Mouse (Mus musculus) liver, embryonic 12.5 days (tissue): ENCODE data around the gene Sh3pxd2b. TPM values are rescaled to one million over a fixed set of nuclear protein-coding genes. Genes with fewer than 3 reads are reported as not detected.

ENCODE experiments used
- ATAC-seq: fragments of 200-750 bp; cut with Nextera tagmentation; 2 replicates; pipeline ENCODE4 v1.8.0; 2017; ENCODE audit warnings: moderate number of reproducible peaks, mild to moderate bottlenecking, moderate library complexity
- H3K27ac ChIP-seq: fragments of 300-500 bp; sonication (generic); 2 replicates; pipeline ENCODE4 v1.5.1; 2016; ENCODE audit warnings: mild to moderate bottlenecking
- H3K27me3 ChIP-seq: fragments of 300-500 bp; sonication (generic); replicated peaks from 2 replicates; pipeline ENCODE4 v1.6.1; 2016; ENCODE audit warnings: mild to moderate bottlenecking, moderate library complexity
- H3K36me3 ChIP-seq: fragments of 300-500 bp; sonication (generic); 2 replicates; pipeline ENCODE4 v1.6.1; 2016; ENCODE audit warnings: mild to moderate bottlenecking, moderate library complexity
- H3K4me1 ChIP-seq: fragments of 300-500 bp; sonication (generic); 2 replicates; pipeline ENCODE4 v1.6.1; 2016
- H3K4me2 ChIP-seq: fragments of 300-500 bp; sonication (generic); 2 replicates; pipeline ENCODE4 v1.6.1; 2016; ENCODE audit warnings: mild to moderate bottlenecking, moderate library complexity
- H3K4me3 ChIP-seq: fragments of 300-500 bp; sonication (generic); 2 replicates; pipeline ENCODE4 v1.5.1; 2016; ENCODE audit warnings: mild to moderate bottlenecking, moderate library complexity
- H3K9ac ChIP-seq: fragments of 300-500 bp; sonication (generic); 2 replicates; pipeline ENCODE4 v1.6.1; 2016; ENCODE audit warnings: mild to moderate bottlenecking, moderate library complexity
- H3K9me3 ChIP-seq: fragments of 300-500 bp; sonication (generic); replicated peaks from 2 replicates; pipeline ENCODE4 v1.6.1; 2016; ENCODE audit warnings: mild to moderate bottlenecking, moderate library complexity
- WGBS: fragments of 180-500 bp; shearing (Covaris S2); methylation state at CpG from one replicate; pipeline ENCODE4 v1.1.7; 2016; ENCODE audit not compliant: insufficient replicate concordance; 5-methylcytosine and 5-hydroxymethylcytosine counted together
- polyA plus RNA-seq: library from polyadenylated mRNA; unstranded; fragments of >200 nt; fragmentation: Nextera tagmentation; extraction: Ambion mirVana; gene quantifications from 2 replicates; pipeline ENCODE4 v1.2.1, GENCODE M21; 2016

Gene Sh3pxd2b
- polyA plus RNA-seq, 1 experiment from 2014 or later: 2.6 TPM

DNA sequence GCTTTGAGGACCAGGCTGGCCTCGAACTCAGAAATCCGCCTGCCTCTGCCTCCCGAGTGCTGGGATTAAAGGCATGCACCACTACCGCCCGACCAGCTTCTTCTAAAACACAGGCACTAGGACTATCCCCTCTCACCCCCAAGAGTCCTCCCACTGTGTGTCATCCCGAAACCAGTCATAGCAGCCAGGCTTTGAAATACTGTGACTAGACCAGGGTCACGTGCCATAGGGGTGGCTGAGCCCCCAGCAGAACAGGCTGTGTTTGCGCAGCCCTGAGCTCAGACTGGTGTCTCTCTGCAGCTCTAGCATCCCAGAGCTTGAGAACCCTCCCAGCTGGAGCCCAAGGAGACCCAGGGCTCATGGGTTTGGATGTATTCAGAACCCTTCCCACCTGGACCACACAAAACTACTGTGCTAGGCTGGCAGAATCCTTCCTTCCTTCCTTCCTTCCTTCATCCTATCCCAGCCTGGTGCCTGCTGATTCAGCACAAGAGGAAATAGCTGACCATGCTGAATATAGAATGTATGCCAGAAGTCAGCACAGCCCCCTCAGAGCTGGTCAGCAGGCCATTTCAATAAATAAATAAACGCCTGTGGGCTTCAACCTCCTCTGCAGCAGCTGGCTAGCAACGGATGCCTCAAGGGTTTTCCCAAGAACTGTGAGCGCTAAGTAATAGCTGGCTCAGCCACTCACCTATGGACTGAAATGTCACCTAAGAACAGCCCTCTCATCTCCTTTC, 62.4 kb downstream of the Sh3pxd2b start:
- no peak overlapping the region for H3K4me2 ChIP-seq
- no peak overlapping the region for H3K27ac ChIP-seq
- 0 out of 2 replicates have a peak, but pooled peaks cover 3% of the 10 kb centered on the region for H3K36me3 ChIP-seq
- no peaks in the 10 kb centered on the region for H3K9me3 ChIP-seq
- 71% methylated on average over 11 of the region's 11 CpGs for WGBS
- no peak for ATAC-seq
- no peak overlapping the region for H3K9ac ChIP-seq
- H3K27me3 ChIP-seq: no peaks in the 10 kb centered on the region
- peaks cover 4% of the 10 kb centered on the region; the same call in 1 of the 2 replicates for H3K4me1 ChIP-seq
- H3K4me3 ChIP-seq: no peak overlapping the region

DNA sequence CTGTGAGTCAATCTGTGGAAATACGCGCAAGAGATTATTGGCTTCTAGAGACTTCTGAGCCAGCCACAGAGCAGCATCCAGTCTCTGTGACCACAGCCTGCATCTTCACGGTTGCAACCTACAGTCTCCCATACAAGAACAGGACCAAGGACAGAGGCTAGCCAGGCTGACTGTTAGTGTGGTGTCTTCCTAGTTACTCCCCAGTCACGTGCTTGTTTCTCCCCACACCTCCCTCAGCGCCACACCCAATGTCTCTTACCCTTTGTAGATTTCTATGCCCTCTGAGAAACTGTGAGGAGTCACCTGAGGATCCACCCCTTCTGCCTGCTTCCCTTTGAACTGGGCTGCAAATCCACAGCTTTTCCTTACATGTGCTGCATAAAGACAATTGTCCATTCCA, 72.4 kb downstream of the Sh3pxd2b start:
- Histone ChIP-seq H3K4me2 (no peak overlapping the region), H3K4me3 (no peak overlapping the region), H3K4me1 (no peaks in the 10 kb centered on the region), H3K36me3 (peaks cover 13% of the 10 kb centered on the region), H3K9ac (no peak overlapping the region), H3K27me3 (no peaks in the 10 kb centered on the region), H3K27ac (no peak overlapping the region), H3K9me3 (no peaks in the 10 kb centered on the region)
- no peak for ATAC-seq
- WGBS: 66% methylated on average over 5 of the region's 5 CpGs

- peaks cover 13% of the 10 kb centered on the region for H3K36me3 ChIP-seq
- H3K9ac ChIP-seq: no peak overlapping the region
- H3K27ac ChIP-seq: no peak overlapping the region
- H3K4me1 ChIP-seq: no peaks in the 10 kb centered on the region
- no peak for ATAC-seq
- no peaks in the 10 kb centered on the region for H3K9me3 ChIP-seq
- no peak overlapping the region for H3K4me2 ChIP-seq
- no peak overlapping the region for H3K4me3 ChIP-seq
- WGBS: 79% methylated on average over 12 of the region's 12 CpGs
- no peaks in the 10 kb centered on the region for H3K27me3 ChIP-seq
Observed at GRCm38 (mm10) chr11:32423311-32423710, 75.7 kb downstream of the Sh3pxd2b start.

GRCm38 (mm10) chr11:32424600-32424999, 77.0 kb downstream of the Sh3pxd2b start:
- H3K36me3 ChIP-seq: peaks cover 13% of the 10 kb centered on the region
- H3K4me1 ChIP-seq: no peaks in the 10 kb centered on the region
- WGBS: 60% methylated on average over 4 of the region's 4 CpGs
- H3K4me2 ChIP-seq: no peak overlapping the region
- no peak overlapping the region for H3K4me3 ChIP-seq
- H3K27me3 ChIP-seq: no peaks in the 10 kb centered on the region
- no peak overlapping the region for H3K27ac ChIP-seq
- ATAC-seq: no peak
- no peak overlapping the region for H3K9ac ChIP-seq
- H3K9me3 ChIP-seq: no peaks in the 10 kb centered on the region

- WGBS: 60% methylated on average over 10 of the region's 10 CpGs
- ATAC-seq: no peak
- H3K9ac ChIP-seq: no peak overlapping the region
- H3K27me3 ChIP-seq: no peaks in the 10 kb centered on the region
- no peak overlapping the region for H3K4me3 ChIP-seq
- no peaks in the 10 kb centered on the region for H3K9me3 ChIP-seq
- peaks cover 13% of the 10 kb centered on the region for H3K36me3 ChIP-seq
- no peak overlapping the region for H3K4me2 ChIP-seq
- H3K4me1 ChIP-seq: no peaks in the 10 kb centered on the region
- H3K27ac ChIP-seq: no peak overlapping the region
Observed at GRCm38 (mm10) chr11:32425043-32425658, 77.5 kb downstream of the Sh3pxd2b start.

- no peak overlapping the region for H3K4me3 ChIP-seq
- H3K36me3 ChIP-seq: peaks cover 4% of the 10 kb centered on the region
- H3K9ac ChIP-seq: no peak overlapping the region
- no peak for ATAC-seq
- WGBS: 60% methylated on average over 7 of the region's 7 CpGs
- H3K9me3 ChIP-seq: no peaks in the 10 kb centered on the region
- no peaks in the 10 kb centered on the region for H3K27me3 ChIP-seq
- no peaks in the 10 kb centered on the region for H3K4me1 ChIP-seq
- H3K4me2 ChIP-seq: no peak overlapping the region
- no peak overlapping the region for H3K27ac ChIP-seq
Observed at GRCm38 (mm10) chr11:32427537-32427936, 79.9 kb downstream of the Sh3pxd2b start.

GRCm38 (mm10) chr11:32435410-32436060, 87.9 kb downstream of the Sh3pxd2b start:
- Histone ChIP-seq H3K4me3 (no peak overlapping the region), H3K4me1 (no peaks in the 10 kb centered on the region), H3K27me3 (no peaks in the 10 kb centered on the region), H3K9me3 (no peaks in the 10 kb centered on the region), H3K9ac (no peak overlapping the region), H3K4me2 (no peak overlapping the region), H3K27ac (peak overlapping the region; percentile 21), H3K36me3 (no peaks in the 10 kb centered on the region)
- no peak for ATAC-seq
- 54% methylated on average over 6 of the region's 6 CpGs for WGBS

GRCm38 (mm10) chr11:32442576-32442975, 95.0 kb downstream of the Sh3pxd2b start:
- H3K4me1 ChIP-seq: peaks cover 8% of the 10 kb centered on the region
- H3K4me3 ChIP-seq: no peak overlapping the region
- no peak for ATAC-seq
- no peak overlapping the region for H3K4me2 ChIP-seq
- H3K27ac ChIP-seq: no peak overlapping the region
- no peak overlapping the region for H3K9ac ChIP-seq
- no peaks in the 10 kb centered on the region for H3K27me3 ChIP-seq
- H3K36me3 ChIP-seq: no peaks in the 10 kb centered on the region
- no peaks in the 10 kb centered on the region for H3K9me3 ChIP-seq
- WGBS: 64% methylated on average over 3 of the region's 3 CpGs

- no peak overlapping the region for H3K4me2 ChIP-seq
- 28% methylated on average over 1 of the region's 1 CpGs for WGBS
- no peaks in the 10 kb centered on the region for H3K36me3 ChIP-seq
- peaks cover 8% of the 10 kb centered on the region for H3K4me1 ChIP-seq
- H3K27ac ChIP-seq: no peak overlapping the region
- no peaks in the 10 kb centered on the region for H3K27me3 ChIP-seq
- no peak for ATAC-seq
- no peak overlapping the region for H3K9ac ChIP-seq
- no peak overlapping the region for H3K4me3 ChIP-seq
- no peaks in the 10 kb centered on the region for H3K9me3 ChIP-seq
Observed at GRCm38 (mm10) chr11:32444266-32444665, 96.6 kb downstream of the Sh3pxd2b start.

- H3K4me1 ChIP-seq: peaks cover 8% of the 10 kb centered on the region
- H3K9me3 ChIP-seq: no peaks in the 10 kb centered on the region
- H3K36me3 ChIP-seq: no peaks in the 10 kb centered on the region
- H3K4me3 ChIP-seq: no peak overlapping the region
- no peak overlapping the region for H3K4me2 ChIP-seq
- H3K27ac ChIP-seq: no peak overlapping the region
- ATAC-seq: no peak
- H3K27me3 ChIP-seq: no peaks in the 10 kb centered on the region
- WGBS: 46% methylated on average over 1 of the region's 1 CpGs
- no peak overlapping the region for H3K9ac ChIP-seq
Observed at GRCm38 (mm10) chr11:32445135-32445534, 97.5 kb downstream of the Sh3pxd2b start.

GRCm38 (mm10) chr11:32445637-32446226, 98.1 kb downstream of the Sh3pxd2b start:
- Histone ChIP-seq H3K9ac (no peak overlapping the region), H3K27ac (no peak overlapping the region), H3K9me3 (no peaks in the 10 kb centered on the region), H3K4me1 (peaks cover 8% of the 10 kb centered on the region), H3K4me2 (no peak overlapping the region), H3K27me3 (no peaks in the 10 kb centered on the region), H3K36me3 (no peaks in the 10 kb centered on the region), H3K4me3 (no peak overlapping the region)
- no peak for ATAC-seq
- WGBS: 31% methylated on average over 6 of the region's 6 CpGs

- H3K36me3 ChIP-seq: no peaks in the 10 kb centered on the region
- H3K27me3 ChIP-seq: peaks cover 16% of the 10 kb centered on the region; the same call in 1 of the 2 replicates
- H3K4me2 ChIP-seq: no peak overlapping the region
- no peak for ATAC-seq
- peaks cover 13% of the 10 kb centered on the region for H3K4me1 ChIP-seq
- WGBS: 4% methylated on average over 1 of the region's 1 CpGs
- H3K4me3 ChIP-seq: no peak overlapping the region
- no peak overlapping the region for H3K27ac ChIP-seq
- H3K9ac ChIP-seq: no peak overlapping the region
- H3K9me3 ChIP-seq: no peaks in the 10 kb centered on the region
Observed at GRCm38 (mm10) chr11:32450216-32450615, 102.6 kb downstream of the Sh3pxd2b start.
